Mouse (Mus musculus) heart, postnatal 36 days (tissue): ENCODE results near the gene Sh3glb1. TPM values are rescaled to one million over a fixed set of nuclear protein-coding genes. Genes with fewer than 3 reads are reported as not detected.
"Not testable (repeated sequence)": the region's sequence is repeated elsewhere in the genome, so short reads cannot be mapped to it uniquely, and the experiment has no call there.

ENCODE experiments used
- DNase-seq, 2 experiments: peaks; one replicate each; pipeline ENCODE4 v3.0.0; 2021 to 2022
- intact Hi-C: fragments of 180-260 bp; cut with DNase I; formaldehyde crosslinking; loops from one replicate; pipeline ENCODE4 v1.15.1; 2025
- total RNA-seq, 2 experiments: library from RNA; stranded (reverse); gene quantifications; 2 replicates each; pipeline ENCODE4 v1.2.3; 2021

Gene Sh3glb1
- total RNA-seq, result 100 to 1,000 TPM; 372 to 397 TPM

DNA sequence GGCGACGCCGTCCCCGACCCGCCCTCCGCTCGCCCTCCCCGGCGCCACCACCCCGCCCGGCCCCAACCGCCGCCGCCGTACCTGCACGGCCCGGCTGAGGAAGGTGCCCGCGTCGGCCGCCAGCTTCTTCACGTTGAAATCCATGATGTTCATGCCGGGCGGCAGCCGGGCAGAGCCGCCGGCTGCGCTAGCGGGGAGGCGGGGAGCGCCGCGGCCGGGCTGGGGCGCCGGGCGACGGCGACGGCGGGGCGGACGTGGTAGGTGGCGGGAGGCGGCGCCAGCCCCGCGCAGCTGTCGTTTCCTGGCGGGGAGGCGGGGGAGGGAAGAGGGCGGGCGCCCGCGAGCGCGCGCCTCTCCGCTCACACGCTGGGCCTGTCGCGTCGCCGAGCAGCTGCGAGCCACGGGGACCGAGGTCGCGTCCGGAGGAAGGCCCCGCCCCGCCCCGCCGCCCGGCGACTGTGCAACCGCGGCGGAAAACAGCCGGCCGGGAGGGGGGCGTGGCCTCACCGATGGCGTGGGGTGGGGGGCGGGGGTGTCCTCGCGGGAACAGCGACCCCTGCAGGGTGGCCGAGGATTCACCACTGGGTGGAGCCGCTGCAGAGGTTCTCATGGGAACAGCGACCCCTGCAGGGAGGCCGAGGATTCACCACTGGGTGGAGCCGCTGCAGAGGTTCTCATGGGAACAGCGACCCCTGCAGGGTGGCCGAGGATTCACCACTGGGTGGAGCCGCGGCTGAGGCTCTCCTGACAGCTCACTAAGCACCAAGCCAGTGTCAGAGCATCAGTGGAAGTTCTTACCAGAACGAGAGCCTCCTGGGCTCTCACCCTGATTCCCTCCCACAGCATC, at the start of gene Sh3glb1:
Sh3glb1 (minus strand) TSS at position 435 of the 847 bp plus-strand sequence.
- intact Hi-C loops, result loop anchor here (1.0 to 5.0 kb wide), 8 partner anchors 29 to 1202 kb away; partner anchors contain the start of gene Bcl10
- DNase-seq, result peak; percentile 100

DNA sequence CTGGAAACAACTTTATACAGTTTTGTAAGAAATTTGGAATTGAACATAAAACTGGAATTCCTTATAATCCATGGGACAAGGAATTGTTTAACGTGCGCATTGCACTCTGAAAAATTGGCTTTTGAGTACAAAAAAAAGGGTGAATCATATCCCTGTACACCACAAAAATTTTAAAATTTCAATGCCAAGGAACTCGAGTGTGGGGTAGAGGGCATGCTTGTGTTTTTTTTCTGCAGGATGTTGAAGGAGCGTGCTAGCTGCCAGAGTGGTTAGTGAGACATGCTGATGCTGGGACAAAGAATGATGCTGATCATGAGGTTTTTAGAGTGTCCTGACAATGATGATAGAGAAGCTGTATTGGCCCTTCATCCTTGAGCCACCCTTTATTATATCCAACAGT, 45.0 kb upstream of the Sh3glb1 start:
- intact Hi-C loops, result no loop called here
- DNase-seq, result no peak

DNA sequence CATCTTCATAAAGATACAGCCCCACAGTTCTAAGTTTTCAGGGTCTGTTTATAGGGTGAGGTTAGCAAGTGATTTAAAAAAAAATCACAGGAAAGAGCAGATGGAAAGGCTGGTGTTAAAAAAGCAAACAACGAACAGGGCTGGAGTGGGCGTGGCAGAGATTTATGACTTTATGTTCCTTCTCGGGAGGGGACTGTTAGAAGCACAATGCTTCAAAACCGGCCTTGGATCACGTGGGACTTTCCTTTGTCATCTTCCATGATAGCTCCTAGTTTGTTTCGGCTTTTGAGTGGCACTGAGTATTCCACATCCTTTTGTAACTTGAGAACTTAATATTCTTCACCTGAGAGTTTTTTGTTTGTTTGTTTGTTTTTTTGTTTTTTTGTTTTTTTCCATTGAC, 41.3 kb upstream of the Sh3glb1 start:
- no peak for DNase-seq
- intact Hi-C loops, result no loop called here

DNA sequence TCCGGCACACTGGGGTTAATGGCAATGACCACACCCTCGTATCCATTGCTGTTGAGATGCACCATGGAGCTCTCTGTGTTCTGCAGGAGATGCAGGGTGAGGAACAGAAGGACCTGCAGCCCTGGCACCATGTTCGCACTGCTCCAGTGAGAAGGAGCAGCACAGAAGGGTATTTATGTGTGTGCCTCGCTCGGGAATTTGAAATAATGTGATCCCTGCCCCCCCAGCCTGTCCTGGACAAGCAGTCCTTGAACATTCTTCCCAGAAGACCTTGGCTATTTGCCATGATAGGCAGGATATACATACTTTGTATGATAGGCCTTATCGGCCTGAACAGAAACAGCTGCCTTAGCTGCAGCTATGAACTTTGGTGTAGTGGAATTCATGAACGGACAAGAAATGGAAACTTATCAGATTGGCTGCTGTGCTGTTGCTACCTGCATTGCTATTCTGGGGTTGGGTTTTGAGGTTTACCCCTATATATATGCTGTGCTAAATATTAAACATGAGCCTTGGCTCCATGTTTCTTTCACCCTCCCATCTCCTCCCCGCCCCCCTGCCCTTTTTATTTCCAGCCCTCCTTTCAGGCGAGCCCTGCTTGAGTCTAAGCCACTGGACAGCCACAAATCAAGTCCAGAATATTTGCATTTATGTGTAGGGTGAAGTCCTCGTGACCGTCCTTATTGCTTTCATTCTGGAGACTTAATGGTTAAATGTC, 40.6 kb upstream of the Sh3glb1 start, which contains the start of gene Clca3a1:
Clca3a1 (minus strand) TSS at position 386 of the 718 bp plus-strand sequence.
- DNase-seq, result no peak
- intact Hi-C loops, result no loop called here

DNA sequence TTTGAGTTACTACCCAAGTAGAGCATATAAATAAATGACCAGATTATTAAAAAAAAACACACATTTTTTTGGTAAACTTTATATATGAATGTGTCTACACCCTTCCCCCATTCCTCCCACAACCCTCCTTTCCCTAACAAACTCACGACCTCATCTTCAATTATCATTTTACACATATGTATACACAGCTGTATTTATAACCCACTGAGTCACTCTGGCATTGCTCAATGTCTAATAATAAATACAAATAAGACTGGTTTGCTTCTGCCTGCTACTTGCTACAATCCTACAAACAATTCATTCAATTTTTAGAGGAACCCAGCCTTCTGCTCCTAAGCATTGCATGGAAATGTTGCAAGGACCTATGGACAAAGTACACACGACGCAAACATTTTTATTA, 39.6 kb upstream of the Sh3glb1 start:
- intact Hi-C loops, result no loop called here
- no peak for DNase-seq

GRCm38 (mm10) chr3:144756103-144756502, 36.0 kb upstream of the Sh3glb1 start:
- DNase-seq, intact Hi-C loops: not testable (repeated sequence)

- intact Hi-C loops, result no loop called here
- DNase-seq, result peak in 1 of 2 experiments; percentile 17
Measured at GRCm38 (mm10) chr3:144753120-144753519, 33.0 kb upstream of the Sh3glb1 start.

DNA sequence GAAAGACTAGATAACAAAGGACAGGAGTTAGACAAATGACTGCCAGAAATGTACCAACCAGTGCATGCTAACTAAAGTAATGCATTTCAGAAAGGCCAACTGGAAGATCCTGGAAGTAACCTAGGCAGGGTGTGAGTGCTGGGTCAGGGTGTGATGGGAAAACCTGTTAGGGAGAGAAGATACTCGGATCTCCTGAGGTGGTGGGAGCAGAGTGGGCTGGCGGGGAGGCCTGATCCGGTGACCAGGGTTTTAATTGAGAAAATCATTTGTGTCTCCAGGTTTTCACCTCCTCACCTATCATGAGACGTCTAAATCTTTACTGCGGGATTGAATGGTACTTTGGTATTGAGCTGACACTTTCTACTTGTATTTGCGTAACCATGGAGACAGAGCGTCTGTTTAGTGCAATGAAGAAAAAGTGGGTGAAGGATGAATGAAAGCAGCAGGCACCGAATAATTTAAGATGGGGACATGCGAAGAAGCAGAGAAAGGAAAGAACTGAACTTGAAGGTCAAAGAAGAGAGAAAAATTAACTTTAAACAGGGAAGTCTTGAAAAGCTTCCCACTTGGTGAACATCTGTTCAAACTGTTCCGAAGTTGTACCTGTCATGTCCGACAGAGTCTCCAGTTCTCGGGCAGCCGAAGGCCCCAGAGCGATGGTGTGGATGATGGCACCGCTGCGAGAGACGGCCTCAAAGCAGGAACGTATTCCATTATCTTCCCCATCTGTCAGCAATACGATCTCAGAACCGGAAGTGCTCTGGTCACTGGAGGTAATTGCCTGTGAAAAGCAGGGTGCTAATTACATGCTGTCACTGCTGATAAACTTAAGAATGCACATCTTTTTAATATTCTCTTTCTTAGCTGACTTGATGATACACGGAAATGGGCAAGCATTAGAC, 29.2 kb upstream of the Sh3glb1 start:
- DNase-seq, intact Hi-C loops: not testable (repeated sequence)

- DNase-seq, intact Hi-C loops: not testable (repeated sequence)
Measured at GRCm38 (mm10) chr3:144747706-144748105, 27.6 kb upstream of the Sh3glb1 start.

GRCm38 (mm10) chr3:144738396-144738795, 18.3 kb upstream of the Sh3glb1 start:
- DNase-seq, result not testable (repeated sequence)
- intact Hi-C loops, result loop anchor here (10.0 kb wide), 1 partner anchor 286 kb away; no protein-coding TSS in a partner anchor

DNA sequence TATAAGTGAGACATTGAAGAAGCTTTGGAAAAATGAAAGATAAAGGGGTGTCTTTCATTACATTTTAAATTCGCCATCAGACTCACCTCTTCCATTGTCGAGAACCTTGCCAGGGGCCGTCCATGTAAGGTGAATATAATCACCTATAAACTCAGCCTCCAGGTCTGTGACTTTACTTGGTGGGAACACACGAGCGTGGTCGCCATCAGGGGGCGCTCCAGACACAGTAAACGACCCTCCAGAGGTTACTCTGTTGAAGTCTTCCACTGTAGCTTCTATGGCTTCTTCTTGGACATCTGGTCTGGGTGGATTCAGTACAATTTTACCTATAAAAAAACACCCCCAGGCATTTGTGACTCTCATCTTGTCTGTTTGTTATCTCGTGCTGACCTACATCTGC, 16.7 kb upstream of the Sh3glb1 start:
- intact Hi-C loops, result loop anchor here (10.0 kb wide), 1 partner anchor 288 kb away; no protein-coding TSS in a partner anchor

DNA sequence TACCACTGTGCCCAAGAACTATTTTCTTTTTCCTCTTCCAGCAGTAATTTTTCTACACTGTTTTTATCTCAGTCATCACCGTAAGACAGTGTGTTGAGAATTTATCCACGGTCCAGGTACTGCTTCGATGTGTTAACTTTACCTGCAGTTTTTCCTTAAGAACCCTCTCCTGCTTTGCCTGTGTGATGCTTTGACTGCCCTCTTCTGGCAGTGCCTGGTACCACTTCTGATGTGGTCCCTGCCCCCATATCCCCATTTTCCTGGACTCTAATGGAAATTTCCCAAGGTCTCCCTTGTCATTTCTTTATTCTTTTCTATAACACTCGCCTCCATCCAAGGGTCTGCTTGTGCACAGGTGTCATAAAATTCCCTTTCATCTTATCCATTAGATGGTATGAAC, 3.3 kb upstream of the Sh3glb1 start:
- intact Hi-C loops, result loop anchor here (5.0 kb wide), 1 partner anchor 106 kb away; no protein-coding TSS in a partner anchor
- DNase-seq, result peak; percentile 70 to 73

More for the DNA sequence above, 16.7 kb upstream of the Sh3glb1 start:
- peak in 1 of 2 experiments; percentile 58 for DNase-seq

DNA sequence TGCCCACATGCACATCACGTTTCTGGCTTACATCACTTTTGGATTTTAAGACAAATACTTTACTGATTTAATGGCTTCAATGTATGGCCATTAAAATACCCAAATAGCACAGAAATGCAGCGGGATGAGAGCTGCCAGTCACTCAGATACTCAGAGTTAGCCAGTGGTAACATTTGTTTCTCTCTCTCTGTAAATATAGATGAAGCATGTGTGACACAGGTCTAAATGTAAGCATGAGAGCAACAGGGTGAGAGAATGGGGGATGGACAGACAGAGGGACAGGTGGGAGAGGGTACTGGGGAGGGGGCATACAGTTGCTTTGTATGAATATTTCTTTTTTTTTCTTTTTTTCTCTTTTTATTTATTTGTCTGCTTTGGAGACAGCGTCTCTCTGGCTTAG, 2.4 kb upstream of the Sh3glb1 start:
- intact Hi-C loops, result loop anchor here (5.0 kb wide), 1 partner anchor 105 kb away; no protein-coding TSS in a partner anchor
- not testable (repeated sequence) for DNase-seq

GRCm38 (mm10) chr3:144721860-144722256, 1.7 kb upstream of the Sh3glb1 start:
- intact Hi-C loops, result loop anchor here (2.0 to 5.0 kb wide), 3 partner anchors 31 to 269 kb away; no protein-coding TSS in a partner anchor

DNA sequence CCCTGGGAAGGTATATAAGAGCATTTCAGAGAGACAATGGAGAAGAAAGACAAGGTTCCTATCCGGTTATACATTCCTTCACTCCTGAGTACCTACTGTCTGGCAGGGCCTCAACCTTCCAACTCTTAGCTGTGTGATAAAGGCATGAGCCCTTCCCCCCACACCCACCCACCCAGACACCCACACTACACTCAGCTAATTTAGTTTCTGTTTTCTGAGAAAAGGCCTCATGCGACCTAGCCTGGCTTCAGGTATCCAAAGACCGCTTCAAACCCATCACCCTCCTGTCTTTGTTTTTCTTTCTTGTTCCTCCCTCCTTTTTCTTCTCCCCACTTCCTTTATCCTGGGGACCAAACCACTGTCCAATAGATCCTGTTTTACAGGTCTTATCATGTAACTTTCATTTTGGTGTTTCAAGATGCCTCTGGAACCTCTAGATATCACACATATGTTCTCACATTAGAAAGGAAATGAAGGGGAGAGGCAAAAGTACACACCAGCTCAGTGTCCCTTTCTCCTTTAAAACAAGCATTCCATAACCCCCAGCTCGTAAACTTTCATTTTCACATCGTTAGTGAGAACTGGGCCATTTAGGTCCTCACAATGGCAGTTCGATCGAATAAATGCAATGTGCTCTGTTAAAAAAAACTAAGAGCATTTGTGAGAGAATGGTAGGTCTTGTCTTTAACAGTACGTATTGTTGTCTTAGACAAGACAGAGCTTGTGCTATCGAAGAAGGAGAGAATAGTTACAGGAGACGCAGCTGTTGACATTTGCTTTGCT, 1.1 kb upstream of the Sh3glb1 start:
- DNase-seq, result no peak

More at GRCm38 (mm10) chr3:144721860-144722256, 1.7 kb upstream of the Sh3glb1 start:
- DNase-seq, result no peak

DNA sequence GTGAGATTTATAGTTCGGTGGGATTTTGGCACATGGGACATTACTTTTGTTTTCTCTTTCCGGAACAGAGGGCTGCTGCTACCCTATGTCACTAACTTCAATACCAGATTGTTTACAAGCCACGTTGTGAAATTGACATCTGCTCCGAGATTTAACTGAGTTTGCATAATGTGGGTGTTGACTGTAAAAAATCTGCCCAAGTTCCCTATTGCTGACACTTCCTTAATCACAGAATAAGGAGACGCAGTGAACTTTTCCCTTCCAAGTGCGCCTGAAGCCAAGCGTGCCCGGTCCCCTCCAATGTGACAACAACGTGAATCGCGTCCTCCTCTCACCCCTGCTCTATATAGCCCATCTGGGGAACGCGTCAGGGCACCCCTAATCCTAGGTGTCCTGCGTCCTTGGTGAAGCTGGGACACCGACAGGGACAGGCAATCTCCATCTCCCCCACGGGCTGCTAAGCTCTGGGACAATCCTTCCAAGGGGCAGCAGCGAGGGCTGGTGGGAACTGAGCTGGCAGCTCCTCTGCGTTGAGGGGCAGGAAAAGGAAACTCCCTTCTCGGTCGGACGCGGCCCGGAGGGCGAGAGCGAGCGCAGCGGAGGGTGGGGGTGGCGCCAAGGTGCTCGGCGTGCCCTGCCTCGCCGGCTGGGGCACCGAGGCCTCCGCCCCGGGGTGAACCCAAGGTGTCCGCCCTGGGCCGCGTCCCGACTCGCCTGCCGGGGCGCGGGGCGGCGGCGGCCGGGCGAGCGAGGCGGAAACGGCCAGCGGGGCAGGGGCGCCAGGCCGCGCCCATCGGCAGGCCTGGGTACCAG, 841 bp downstream of the Sh3glb1 start:
- DNase-seq, result peak; percentile 67 to 80
- intact Hi-C loops, result loop anchor here (2.0 to 5.0 kb wide), 3 partner anchors 150 to 1203 kb away; partner anchors contain the start of gene Bcl10

More for the DNA sequence above, 1.1 kb upstream of the Sh3glb1 start:
- intact Hi-C loops, result loop anchor here (2.0 to 5.0 kb wide), 3 partner anchors 30 to 268 kb away; no protein-coding TSS in a partner anchor

- DNase-seq, result peak; percentile 47 to 50
- intact Hi-C loops, result loop anchor here (2.0 to 5.0 kb wide), 3 partner anchors 150 to 1204 kb away; partner anchors contain the start of gene Bcl10
Measured at GRCm38 (mm10) chr3:144718706-144719087, 1.4 kb downstream of the Sh3glb1 start.

- intact Hi-C loops, result loop anchor here (2.0 to 5.0 kb wide), 3 partner anchors 149 to 1204 kb away; partner anchors contain the start of gene Bcl10
- no peak for DNase-seq
Measured at GRCm38 (mm10) chr3:144717835-144718234, 2.3 kb downstream of the Sh3glb1 start.
